Comparison of ENCODE assay signal across 11 mouse cellular contexts in the genomic region with DNA sequence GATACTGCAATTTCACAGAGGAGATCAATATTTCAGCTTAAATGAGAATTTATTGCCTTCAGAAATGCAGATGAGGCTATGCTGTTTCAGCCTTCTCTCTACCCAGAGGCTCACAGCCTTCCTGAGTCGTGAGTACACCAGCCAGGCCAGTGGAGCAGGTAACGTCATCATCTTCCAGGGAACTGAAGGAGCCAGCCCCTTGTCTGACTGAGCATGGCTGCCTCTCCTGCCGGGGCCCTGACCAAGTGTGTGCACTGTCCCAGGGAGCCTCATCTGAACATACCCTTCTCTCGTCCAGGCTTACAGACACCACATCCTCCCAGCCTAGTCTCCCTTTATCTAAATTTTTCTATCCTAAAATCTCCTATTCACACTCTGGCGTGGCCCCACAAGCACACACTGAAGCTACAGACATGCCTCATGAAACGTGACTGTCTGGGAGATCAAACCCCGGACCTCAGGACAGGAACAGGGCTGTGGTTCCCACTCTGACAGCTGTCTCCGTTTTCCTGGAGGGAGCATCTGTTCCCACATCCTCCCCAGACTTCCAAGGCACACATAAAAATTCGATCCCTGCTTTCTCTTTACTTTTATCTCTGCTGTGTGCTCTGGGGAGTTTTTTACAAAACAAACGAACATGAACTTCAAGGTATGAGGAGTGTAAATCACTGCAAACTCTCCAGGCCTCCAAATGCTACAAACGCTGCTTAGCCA.
DNase-seq lines count a peak whose midpoint lies in the region; ATAC-seq and TF ChIP-seq lines count a peak whose summit lies in the region.
"Had no signal": no experiment of that assay in that cellular context is flagged by ENCODE, and none has a peak within 500 bp of the region (broad histone marks: within the 10 kb centered on the region; RNA-seq: fewer than 3 reads in every experiment).

No protein-coding gene starts in this region.

- DNase-seq in embryonic facial prominence, embryonic 10.5 days (ENCODE audit: low spot score) = no peak
- DNase-seq in midbrain, embryonic 10.5 days (ENCODE audit: low spot score) = no peak
- no peak for DNase-seq in midbrain, postnatal 0 days (ENCODE audit: low spot score)
- no peak for DNase-seq in limb, embryonic 10.5 days (ENCODE audit: low spot score)
- peak; percentile 12 for DNase-seq in yolk sac, embryonic 10.5 days (ENCODE audit: low spot score)
- no peak for DNase-seq in adrenal gland, adult 2 months
- DNase-seq in thymus, postnatal 0 days (ENCODE audit: low spot score) = no peak
- DNase-seq: adrenal gland, adult 8-10 months; cerebellum, adult 9-10 months had no signal

- H3K27me3 ChIP-seq in embryonic facial prominence, embryonic 12.5 days = no peaks in the 10 kb centered on the region
- H3K27me3 ChIP-seq in embryonic facial prominence, embryonic 10.5 days (replicated peaks; ENCODE audit: low read depth, poor library complexity, severe bottlenecking) = no peaks in the 10 kb centered on the region
- no peaks in the 10 kb centered on the region for H3K27me3 ChIP-seq in midbrain, embryonic 10.5 days (ENCODE audit: low read depth, poor library complexity, severe bottlenecking)
- H3K27me3 ChIP-seq in midbrain, postnatal 0 days (ENCODE audit: insufficient read depth, low read length) = no peaks in the 10 kb centered on the region
- no peaks in the 10 kb centered on the region for H3K27me3 ChIP-seq in limb, embryonic 10.5 days (ENCODE audit: low read depth, poor library complexity, severe bottlenecking)
- H3K27me3 ChIP-seq: heart, embryonic 15.5 days had no signal

- H3K4me2 ChIP-seq in embryonic facial prominence, embryonic 12.5 days (replicated peaks) = no peak overlapping the region
- no peak overlapping the region for H3K4me2 ChIP-seq in midbrain, postnatal 0 days (ENCODE audit: low read depth, low read length, poor library complexity, severe bottlenecking)
- H3K4me2 ChIP-seq: heart, embryonic 15.5 days had no signal

- no peak overlapping the region for H3K4me3 ChIP-seq in embryonic facial prominence, embryonic 12.5 days
- H3K4me3 ChIP-seq in embryonic facial prominence, embryonic 10.5 days = no peak overlapping the region
- H3K4me3 ChIP-seq in midbrain, embryonic 10.5 days = no peak overlapping the region
- H3K4me3 ChIP-seq in midbrain, postnatal 0 days (ENCODE audit: low read depth, low read length) = no peak overlapping the region
- H3K4me3 ChIP-seq in limb, embryonic 10.5 days = no peak overlapping the region
- H3K4me3 ChIP-seq: heart, embryonic 15.5 days had no signal

- 32% methylated on average over 11 of the region's 11 CpGs for WGBS in embryonic facial prominence, embryonic 12.5 days
- WGBS in embryonic facial prominence, embryonic 10.5 days = 65% methylated on average over 11 of the region's 11 CpGs
- 68% methylated on average over 11 of the region's 11 CpGs for WGBS in midbrain, embryonic 10.5 days
- 29% methylated on average over 11 of the region's 11 CpGs for WGBS in midbrain, postnatal 0 days
- 44% methylated on average over 11 of the region's 11 CpGs for WGBS in limb, embryonic 10.5 days

- peaks cover 24% of the 10 kb centered on the region; the same call in 1 of the 2 replicates for H3K4me1 ChIP-seq in embryonic facial prominence, embryonic 12.5 days
- peaks cover 28% of the 10 kb centered on the region for H3K4me1 ChIP-seq in embryonic facial prominence, embryonic 10.5 days
- H3K4me1 ChIP-seq in midbrain, embryonic 10.5 days = peaks cover 18% of the 10 kb centered on the region
- H3K4me1 ChIP-seq in midbrain, postnatal 0 days (ENCODE audit: insufficient read depth, low read length) = no peaks in the 10 kb centered on the region; the same call in 1 of the 2 replicates
- H3K4me1 ChIP-seq in limb, embryonic 10.5 days = peaks cover 21% of the 10 kb centered on the region
- H3K4me1 ChIP-seq: heart, embryonic 15.5 days had no signal

- no peak overlapping the region for H3K9ac ChIP-seq in embryonic facial prominence, embryonic 12.5 days
- no peak overlapping the region for H3K9ac ChIP-seq in midbrain, postnatal 0 days (replicated peaks; ENCODE audit: low read length, poor library complexity, severe bottlenecking)
- H3K9ac ChIP-seq: heart, embryonic 15.5 days had no signal

- peak overlapping the region; percentile 56 for H3K27ac ChIP-seq in embryonic facial prominence, embryonic 12.5 days
- no peak overlapping the region; the same call in 1 of the 2 replicates for H3K27ac ChIP-seq in embryonic facial prominence, embryonic 10.5 days (replicated peaks)
- H3K27ac ChIP-seq in midbrain, embryonic 10.5 days (replicated peaks) = peak overlapping the region; percentile 75
- no peak overlapping the region for H3K27ac ChIP-seq in midbrain, postnatal 0 days (ENCODE audit: low read depth, low read length)
- H3K27ac ChIP-seq in limb, embryonic 10.5 days = 0 out of 2 replicates have a peak overlapping the region, but pooled peaks have one; percentile 28
- H3K27ac ChIP-seq: heart, embryonic 15.5 days had no signal

- no peaks in the 10 kb centered on the region for H3K9me3 ChIP-seq in embryonic facial prominence, embryonic 12.5 days
- no peaks in the 10 kb centered on the region for H3K9me3 ChIP-seq in embryonic facial prominence, embryonic 10.5 days
- no peaks in the 10 kb centered on the region for H3K9me3 ChIP-seq in midbrain, embryonic 10.5 days (replicated peaks)
- no peaks in the 10 kb centered on the region for H3K9me3 ChIP-seq in midbrain, postnatal 0 days (ENCODE audit: low read length)
- no peaks in the 10 kb centered on the region for H3K9me3 ChIP-seq in limb, embryonic 10.5 days (replicated peaks)
- H3K9me3 ChIP-seq: heart, embryonic 15.5 days had no signal

- TF ChIP-seq CTCF in midbrain, postnatal 0 days (IDR thresholded peaks at IDR 0.05) = no peak

- H3K36me3 ChIP-seq in embryonic facial prominence, embryonic 12.5 days = no peaks in the 10 kb centered on the region
- peaks cover 3% of the 10 kb centered on the region; the same call in 1 of the 2 replicates for H3K36me3 ChIP-seq in embryonic facial prominence, embryonic 10.5 days (replicated peaks)
- peaks cover 10% of the 10 kb centered on the region for H3K36me3 ChIP-seq in midbrain, embryonic 10.5 days
- no peaks in the 10 kb centered on the region for H3K36me3 ChIP-seq in midbrain, postnatal 0 days (ENCODE audit: insufficient read depth, low read length)
- H3K36me3 ChIP-seq in limb, embryonic 10.5 days = peaks cover 7% of the 10 kb centered on the region; the same call in 1 of the 2 replicates
- H3K36me3 ChIP-seq: heart, embryonic 15.5 days had no signal

- no peak for ATAC-seq in embryonic facial prominence, embryonic 12.5 days (ENCODE audit: insufficient number of reproducible peaks, insufficient read depth, low FRiP score, low TSS enrichment)
- ATAC-seq in midbrain, postnatal 0 days (ENCODE audit: low FRiP score) = no peak

Comparison
In these comparisons a context has a peak if more than half of its experiments do, and no peak if none do; other contexts are left out.
1. H3K27ac ChIP-seq: peak in embryonic facial prominence, embryonic 12.5 days (single experiment), midbrain, embryonic 10.5 days (single experiment) and limb, embryonic 10.5 days (single experiment); none in embryonic facial prominence, embryonic 10.5 days (single experiment) and midbrain, postnatal 0 days (single experiment).